Mouse (Mus musculus) lung, embryonic 14.5 days (tissue): ENCODE measurements around the gene Wwox. TPM values are rescaled to one million over a fixed set of nuclear protein-coding genes. Genes with fewer than 3 reads are reported as not detected.

ENCODE experiments used
- ATAC-seq: fragments of 200-750 bp; cut with Nextera tagmentation; 2 replicates; pipeline ENCODE4 v1.8.0; 2017; ENCODE audit warnings: mild to moderate bottlenecking, moderate TSS enrichment, moderate library complexity; ENCODE audit not compliant: insufficient read depth
- DNase-seq: peaks from one replicate; pipeline ENCODE4 v3.0.0-alpha.2; 2015
- H3K27ac ChIP-seq: fragments of 300-500 bp; sonication (generic); 2 replicates; pipeline ENCODE4 v1.5.1; 2014; ENCODE audit warnings: low read depth, mild to moderate bottlenecking, moderate library complexity
- H3K27me3 ChIP-seq: fragments of 300-500 bp; sonication (generic); 2 replicates; pipeline ENCODE4 v1.6.1; 2014; ENCODE audit warnings: low read length, control low read depth; ENCODE audit not compliant: insufficient read depth
- H3K36me3 ChIP-seq: fragments of 300-500 bp; sonication (generic); 2 replicates; pipeline ENCODE4 v1.6.1; 2014; ENCODE audit warnings: control low read depth; ENCODE audit not compliant: insufficient read depth
- H3K4me1 ChIP-seq: fragments of 300-500 bp; sonication (generic); 2 replicates; pipeline ENCODE4 v1.6.1; 2014; ENCODE audit warnings: antibody characterized with exemption, control low read depth; ENCODE audit not compliant: insufficient read depth
- H3K4me2 ChIP-seq: fragments of 300-500 bp; sonication (generic); 2 replicates; pipeline ENCODE4 v1.6.1; 2014; ENCODE audit warnings: mild to moderate bottlenecking
- H3K4me3 ChIP-seq: fragments of 300-500 bp; sonication (generic); 2 replicates; pipeline ENCODE4 v1.5.1; 2014; ENCODE audit warnings: low read depth, low read length
- H3K9ac ChIP-seq: fragments of 300-500 bp; sonication (generic); 2 replicates; pipeline ENCODE4 v1.6.1; 2014
- H3K9me3 ChIP-seq: fragments of 300-500 bp; sonication (generic); 2 replicates; pipeline ENCODE4 v1.6.1; 2016; ENCODE audit warnings: low read depth, low read length, control low read depth
- CTCF ChIP-seq: IDR thresholded peaks from 2 replicates; pipeline ENCODE4 v1.5.1; 2016; ENCODE audit warnings: antibody characterized with exemption, low read depth
- WGBS: fragments of 180-500 bp; shearing (Covaris S2); extraction: QIAGEN DNeasy Blood & Tissue Kit; methylation state at CpG from one replicate; pipeline ENCODE4 v1.1.7; 2014; 5-methylcytosine and 5-hydroxymethylcytosine counted together
- polyA plus RNA-seq: library from polyadenylated mRNA; unstranded; fragments of >200 nt; fragmentation: Nextera tagmentation; extraction: Ambion mirVana; gene quantifications from 2 replicates; pipeline ENCODE4 v1.2.1, GENCODE M21; 2014

The Wwox gene
- polyA plus RNA-seq, 1 experiment from 2014 or later, result 16.1 TPM

- H3K27me3 ChIP-seq, result no peaks in the 10 kb centered on the region
- no peak for TF ChIP-seq CTCF
- no peaks in the 10 kb centered on the region for H3K36me3 ChIP-seq
- no peak overlapping the region for H3K9ac ChIP-seq
- H3K27ac ChIP-seq, result no peak overlapping the region
- ATAC-seq (no peak), DNase-seq (no peak)
- H3K9me3 ChIP-seq, result no peaks in the 10 kb centered on the region
- peaks cover 13% of the 10 kb centered on the region for H3K4me1 ChIP-seq
- no peak overlapping the region for H3K4me3 ChIP-seq
- 83% methylated on average over 7 of the region's 7 CpGs for WGBS
- H3K4me2 ChIP-seq, result no peak overlapping the region
Measured at GRCm38 (mm10) chr8:114675151-114675550, 235.7 kb downstream of the Wwox start.

DNA sequence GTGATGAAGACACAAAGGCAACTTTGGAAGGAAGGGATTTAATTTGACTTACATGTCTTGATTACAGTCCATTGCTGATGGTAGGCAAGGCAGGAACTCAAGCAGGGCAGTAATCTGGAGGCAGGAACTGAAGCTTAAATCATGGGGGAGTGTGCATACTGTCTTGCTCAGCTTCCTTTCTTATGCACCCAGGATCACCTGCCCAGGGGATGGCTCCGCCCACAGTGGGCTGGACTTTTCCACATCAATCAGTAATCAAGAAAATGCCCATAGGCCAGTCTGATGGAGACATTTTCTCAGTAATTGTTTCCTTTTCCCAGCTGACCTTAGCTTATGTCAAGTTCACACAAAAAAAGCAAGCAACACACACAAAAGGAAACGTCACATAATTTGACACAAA lies 237.5 kb downstream of the Wwox start:
- Histone ChIP-seq H3K4me3 (no peak overlapping the region), H3K4me1 (peaks cover 18% of the 10 kb centered on the region; the same call in 1 of the 2 replicates), H3K4me2 (no peak overlapping the region), H3K9ac (no peak overlapping the region), H3K9me3 (no peaks in the 10 kb centered on the region), H3K27ac (no peak overlapping the region), H3K36me3 (no peaks in the 10 kb centered on the region), H3K27me3 (no peaks in the 10 kb centered on the region)
- no peak for ATAC-seq
- no peak for TF ChIP-seq CTCF
- WGBS, result 82% methylated on average over 2 of the region's 2 CpGs
- DNase-seq, result no peak

GRCm38 (mm10) chr8:114677551-114678127 lies 238.2 kb downstream of the Wwox start:
- TF ChIP-seq CTCF, result no peak
- Histone ChIP-seq H3K9me3 (no peaks in the 10 kb centered on the region), H3K4me3 (no peak overlapping the region), H3K36me3 (no peaks in the 10 kb centered on the region), H3K4me1 (0 out of 2 replicates have a peak, but pooled peaks cover 19% of the 10 kb centered on the region), H3K9ac (no peak overlapping the region), H3K27me3 (no peaks in the 10 kb centered on the region), H3K27ac (no peak overlapping the region), H3K4me2 (no peak overlapping the region)
- DNase-seq (no peak), ATAC-seq (no peak)
- WGBS, result 40% methylated on average over 6 of the region's 6 CpGs

GRCm38 (mm10) chr8:114679386-114680098 lies 240.1 kb downstream of the Wwox start:
- no peak for TF ChIP-seq CTCF
- 42% methylated on average over 14 of the region's 14 CpGs for WGBS
- Histone ChIP-seq H3K4me3 (no peak overlapping the region), H3K4me2 (no peak overlapping the region), H3K36me3 (no peaks in the 10 kb centered on the region), H3K27ac (peak overlapping the region; percentile 26; the same call in 1 of the 2 replicates), H3K27me3 (no peaks in the 10 kb centered on the region), H3K4me1 (0 out of 2 replicates have a peak, but pooled peaks cover 22% of the 10 kb centered on the region), H3K9me3 (no peaks in the 10 kb centered on the region), H3K9ac (no peak overlapping the region)
- no peak for ATAC-seq
- DNase-seq, result peak; percentile 68

GRCm38 (mm10) chr8:114681136-114681535 lies 241.7 kb downstream of the Wwox start:
- TF ChIP-seq CTCF, result no peak
- H3K27ac ChIP-seq, result peak overlapping the region; percentile 33
- H3K36me3 ChIP-seq, result no peaks in the 10 kb centered on the region
- DNase-seq, result peak; percentile 84
- 0 out of 2 replicates have a peak, but pooled peaks cover 22% of the 10 kb centered on the region for H3K4me1 ChIP-seq
- no peak; the same call in 1 of the 2 replicates for ATAC-seq
- H3K4me2 ChIP-seq, result no peak overlapping the region
- no peaks in the 10 kb centered on the region for H3K9me3 ChIP-seq
- WGBS, result 12% methylated on average over 10 of the region's 10 CpGs
- H3K4me3 ChIP-seq, result no peak overlapping the region
- H3K9ac ChIP-seq, result no peak overlapping the region
- H3K27me3 ChIP-seq, result no peaks in the 10 kb centered on the region

- DNase-seq, result peak; percentile 75
- Histone ChIP-seq H3K36me3 (no peaks in the 10 kb centered on the region), H3K4me2 (peak overlapping the region; percentile 29; the same call in 1 of the 2 replicates), H3K9ac (no peak overlapping the region), H3K27ac (peak overlapping the region; percentile 70), H3K4me3 (no peak overlapping the region), H3K4me1 (0 out of 2 replicates have a peak, but pooled peaks cover 22% of the 10 kb centered on the region), H3K27me3 (no peaks in the 10 kb centered on the region), H3K9me3 (no peaks in the 10 kb centered on the region)
- no peak for ATAC-seq
- TF ChIP-seq CTCF, result no peak
- 24% methylated on average over 10 of the region's 10 CpGs for WGBS
Measured at GRCm38 (mm10) chr8:114682166-114682565, 242.7 kb downstream of the Wwox start.

GRCm38 (mm10) chr8:114684046-114684702 lies 244.7 kb downstream of the Wwox start:
- Histone ChIP-seq H3K4me2 (no peak overlapping the region), H3K4me1 (0 out of 2 replicates have a peak, but pooled peaks cover 22% of the 10 kb centered on the region), H3K4me3 (no peak overlapping the region), H3K36me3 (no peaks in the 10 kb centered on the region), H3K9ac (no peak overlapping the region), H3K9me3 (no peaks in the 10 kb centered on the region), H3K27ac (peak overlapping the region; percentile 93), H3K27me3 (no peaks in the 10 kb centered on the region)
- ATAC-seq (peak; percentile 89), DNase-seq (peak; percentile 95)
- TF ChIP-seq CTCF, result no peak
- 33% methylated on average over 11 of the region's 11 CpGs for WGBS
